Mouse (Mus musculus) midbrain, embryonic 12.5 days (tissue): ENCODE measurements around the gene Nhlrc3. TPM values are rescaled to one million over a fixed set of nuclear protein-coding genes. Genes with fewer than 3 reads are reported as not detected.
A peak's percentile ranks its signal among the peaks of the same experiment; 100 is the strongest.

Experiments used
- ATAC-seq: fragments of 200-750 bp; cut with Nextera tagmentation; 2 replicates; pipeline ENCODE4 v1.8.0; 2017; ENCODE audit warnings: low read depth, moderate TSS enrichment, moderate library complexity; ENCODE audit not compliant: low FRiP score
- H3K27ac ChIP-seq: fragments of 300-500 bp; sonication (generic); replicated peaks from 2 replicates; pipeline ENCODE4 v1.5.1; 2016; ENCODE audit warnings: mild to moderate bottlenecking
- H3K27me3 ChIP-seq: fragments of 300-500 bp; sonication (generic); 2 replicates; pipeline ENCODE4 v1.6.1; 2016; ENCODE audit warnings: mild to moderate bottlenecking
- H3K36me3 ChIP-seq: fragments of 300-500 bp; sonication (generic); 2 replicates; pipeline ENCODE4 v1.6.1; 2016
- H3K4me1 ChIP-seq: fragments of 300-500 bp; sonication (generic); 2 replicates; pipeline ENCODE4 v1.6.1; 2016
- H3K4me2 ChIP-seq: fragments of 300-500 bp; sonication (generic); replicated peaks from 2 replicates; pipeline ENCODE4 v1.6.1; 2016; ENCODE audit warnings: mild to moderate bottlenecking, moderate library complexity
- H3K4me3 ChIP-seq: fragments of 300-500 bp; sonication (generic); 2 replicates; pipeline ENCODE4 v1.5.1; 2016; ENCODE audit warnings: mild to moderate bottlenecking
- H3K9ac ChIP-seq: fragments of 300-500 bp; sonication (generic); replicated peaks from 2 replicates; pipeline ENCODE4 v1.6.1; 2016; ENCODE audit warnings: mild to moderate bottlenecking, moderate library complexity
- H3K9me3 ChIP-seq: fragments of 300-500 bp; sonication (generic); 2 replicates; pipeline ENCODE4 v1.6.1; 2016; ENCODE audit warnings: mild to moderate bottlenecking
- WGBS: fragments of 180-500 bp; shearing (Covaris S2); methylation state at CpG from one replicate; pipeline ENCODE4 v1.1.7; 2016; 5-methylcytosine and 5-hydroxymethylcytosine counted together
- polyA plus RNA-seq: library from polyadenylated mRNA; unstranded; fragments of >200 nt; fragmentation: Nextera tagmentation; extraction: Ambion mirVana; gene quantifications from 2 replicates; pipeline ENCODE4 v1.2.1, GENCODE M21; 2016

The Nhlrc3 gene
- polyA plus RNA-seq, 1 experiment from 2014 or later = 13.4 TPM

DNA sequence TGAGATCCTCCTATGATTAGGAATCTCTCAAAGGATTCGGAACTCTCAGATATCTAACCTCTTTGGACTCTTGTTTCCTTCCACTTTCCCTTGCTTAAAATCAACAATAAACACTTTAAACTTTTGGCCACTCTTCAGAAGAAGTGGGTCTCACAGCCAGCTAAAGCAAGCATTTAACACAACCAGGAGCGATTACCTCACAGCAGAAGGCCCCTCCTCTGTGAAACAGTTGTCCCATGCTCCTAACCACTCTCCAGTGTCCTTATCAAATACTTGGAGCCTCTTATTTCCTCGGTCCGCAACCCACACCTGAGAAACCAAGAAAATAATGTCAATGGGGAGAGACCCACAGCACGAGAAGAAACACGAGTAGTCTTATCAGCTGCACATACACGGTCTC is 9.8 kb downstream of the Nhlrc3 start:
- Histone ChIP-seq H3K4me1 (no peaks in the 10 kb centered on the region), H3K36me3 (peaks cover 86% of the 10 kb centered on the region), H3K9me3 (no peaks in the 10 kb centered on the region), H3K27me3 (no peaks in the 10 kb centered on the region), H3K27ac (no peak overlapping the region), H3K4me3 (no peak overlapping the region), H3K9ac (no peak overlapping the region), H3K4me2 (no peak overlapping the region)
- WGBS = 96% methylated on average over 7 of the region's 7 CpGs
- ATAC-seq = no peak

DNA sequence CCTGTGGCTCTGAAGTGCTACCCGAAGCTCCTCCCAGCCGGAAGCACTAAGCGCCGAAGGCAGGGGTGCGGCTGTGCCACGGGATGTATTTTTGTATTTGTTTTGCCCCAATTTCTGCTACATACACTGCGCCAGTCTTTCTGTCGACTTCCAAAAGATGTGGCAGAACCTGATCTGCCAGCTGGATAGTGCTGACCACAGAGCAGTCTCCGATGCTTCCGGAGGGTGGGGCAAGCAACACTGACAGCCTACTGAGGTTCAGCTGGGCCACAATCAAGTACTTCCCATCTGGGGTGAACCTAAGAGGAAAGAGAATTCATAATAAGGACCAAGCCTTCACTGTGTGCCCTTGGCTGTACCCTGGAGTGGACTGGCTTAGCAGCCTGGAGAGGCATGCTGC is 10.8 kb downstream of the Nhlrc3 start:
- no peak overlapping the region for H3K4me3 ChIP-seq
- WGBS = 93% methylated on average over 10 of the region's 10 CpGs
- H3K36me3 ChIP-seq = peaks cover 77% of the 10 kb centered on the region

GRCm38 (mm10) chr3:53450666-53451065 is 12.5 kb downstream of the Nhlrc3 start:
- Histone ChIP-seq H3K9me3 (no peaks in the 10 kb centered on the region), H3K27ac (no peak overlapping the region), H3K36me3 (peaks cover 60% of the 10 kb centered on the region), H3K4me1 (no peaks in the 10 kb centered on the region), H3K27me3 (no peaks in the 10 kb centered on the region), H3K4me2 (no peak overlapping the region), H3K9ac (no peak overlapping the region), H3K4me3 (no peak overlapping the region)
- no peak for ATAC-seq
- 94% methylated on average over 11 of the region's 11 CpGs for WGBS

More for the DNA sequence above, 10.8 kb downstream of the Nhlrc3 start:
- H3K9ac ChIP-seq = no peak overlapping the region
- ATAC-seq = no peak
- H3K4me2 ChIP-seq = no peak overlapping the region
- no peaks in the 10 kb centered on the region for H3K27me3 ChIP-seq
- H3K4me1 ChIP-seq = no peaks in the 10 kb centered on the region
- H3K27ac ChIP-seq = no peak overlapping the region
- H3K9me3 ChIP-seq = no peaks in the 10 kb centered on the region

GRCm38 (mm10) chr3:53448208-53448607 is 14.9 kb downstream of the Nhlrc3 start:
- Histone ChIP-seq H3K4me2 (no peak overlapping the region), H3K9me3 (no peaks in the 10 kb centered on the region), H3K27ac (no peak overlapping the region), H3K36me3 (peaks cover 36% of the 10 kb centered on the region), H3K4me1 (peaks cover 4% of the 10 kb centered on the region; the same call in 1 of the 2 replicates), H3K9ac (no peak overlapping the region), H3K27me3 (no peaks in the 10 kb centered on the region), H3K4me3 (no peak overlapping the region)
- 31% methylated on average over 2 of the region's 2 CpGs for WGBS
- ATAC-seq = peak; percentile 6; the same call in 1 of the 2 replicates

DNA sequence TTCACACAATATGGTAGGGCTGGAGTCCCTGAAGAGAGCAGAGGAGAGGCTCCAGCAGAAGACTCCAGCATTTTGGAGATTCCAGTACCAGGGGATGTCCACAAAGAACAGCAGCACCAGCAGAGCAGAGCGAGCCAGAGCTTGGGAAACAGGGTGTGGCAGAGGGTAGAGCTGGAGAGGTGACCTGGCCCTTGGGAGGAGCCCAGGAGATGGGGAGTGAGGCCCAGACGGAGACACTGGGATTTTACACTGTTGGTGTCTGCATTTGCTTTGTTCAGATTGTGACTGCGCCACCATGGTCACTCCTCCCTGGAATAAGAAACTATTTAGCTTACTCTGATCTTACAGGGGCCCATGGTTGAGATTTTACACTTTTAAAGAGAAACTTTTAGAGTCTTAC is 16.3 kb downstream of the Nhlrc3 start:
- WGBS = 77% methylated on average over 3 of the region's 3 CpGs
- Histone ChIP-seq H3K36me3 (peaks cover 22% of the 10 kb centered on the region), H3K4me1 (peaks cover 4% of the 10 kb centered on the region; the same call in 1 of the 2 replicates)

DNA sequence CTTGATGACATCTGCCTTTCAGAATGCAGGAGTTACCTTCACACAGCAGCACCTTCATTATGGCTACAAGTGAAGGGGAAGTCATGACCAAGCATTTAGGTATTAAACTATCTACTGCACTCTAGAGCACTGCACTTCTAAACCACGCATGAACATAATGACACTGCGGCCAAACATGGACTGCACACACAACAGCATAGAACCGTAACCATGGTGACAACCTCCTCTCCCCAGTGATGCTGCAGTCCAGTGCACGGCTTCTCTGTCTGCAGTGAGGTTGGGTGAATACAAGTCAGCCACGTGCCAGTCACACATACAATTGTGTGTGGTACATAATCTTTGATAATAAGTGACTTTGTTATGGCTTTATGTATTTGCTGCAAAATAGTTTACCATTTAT is 17.6 kb downstream of the Nhlrc3 start:
- Histone ChIP-seq H3K27ac (no peak overlapping the region), H3K9ac (no peak overlapping the region), H3K36me3 (peaks cover 9% of the 10 kb centered on the region; the same call in 1 of the 2 replicates), H3K9me3 (no peaks in the 10 kb centered on the region), H3K4me1 (peaks cover 4% of the 10 kb centered on the region; the same call in 1 of the 2 replicates), H3K4me2 (no peak overlapping the region), H3K4me3 (no peak overlapping the region), H3K27me3 (no peaks in the 10 kb centered on the region)
- ATAC-seq = peak; percentile 54; the same call in 1 of the 2 replicates
- WGBS = 55% methylated on average over 5 of the region's 5 CpGs

More for the DNA sequence above, 16.3 kb downstream of the Nhlrc3 start:
- Histone ChIP-seq H3K4me2 (no peak overlapping the region), H3K27me3 (no peaks in the 10 kb centered on the region), H3K27ac (no peak overlapping the region), H3K9me3 (no peaks in the 10 kb centered on the region), H3K9ac (no peak overlapping the region), H3K4me3 (no peak overlapping the region)
- no peak for ATAC-seq

DNA sequence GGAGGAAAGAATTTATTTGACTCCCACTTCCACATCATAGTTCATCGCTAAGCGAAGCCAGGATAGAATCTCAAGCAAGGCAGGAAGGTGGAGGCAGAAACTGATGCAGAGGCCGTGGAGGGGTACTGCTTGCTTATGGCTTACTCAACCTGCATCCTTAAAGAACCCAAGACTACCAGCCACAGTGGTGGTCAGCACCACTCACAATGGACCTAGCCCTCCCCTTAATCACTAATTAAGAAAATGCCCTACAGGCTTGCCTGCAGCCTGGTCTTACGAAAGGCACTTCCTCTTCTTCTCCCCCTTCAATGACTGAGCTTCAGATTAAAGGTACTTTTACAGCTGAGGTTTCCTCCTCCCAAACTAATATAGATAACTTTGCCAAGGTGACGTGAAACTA is 26.6 kb downstream of the Nhlrc3 start:
- H3K4me3 ChIP-seq = no peak overlapping the region
- H3K36me3 ChIP-seq = no peaks in the 10 kb centered on the region
- H3K4me1 ChIP-seq = no peaks in the 10 kb centered on the region
- no peak overlapping the region for H3K27ac ChIP-seq
- H3K9me3 ChIP-seq = no peaks in the 10 kb centered on the region
- no peak for ATAC-seq
- H3K4me2 ChIP-seq = no peak overlapping the region
- H3K9ac ChIP-seq = no peak overlapping the region
- H3K27me3 ChIP-seq = no peaks in the 10 kb centered on the region
- 69% methylated on average over 5 of the region's 5 CpGs for WGBS

GRCm38 (mm10) chr3:53434610-53435009 is 28.5 kb downstream of the Nhlrc3 start:
- Histone ChIP-seq H3K27ac (no peak overlapping the region), H3K27me3 (no peaks in the 10 kb centered on the region), H3K4me1 (no peaks in the 10 kb centered on the region), H3K4me2 (no peak overlapping the region), H3K36me3 (no peaks in the 10 kb centered on the region), H3K9ac (no peak overlapping the region), H3K9me3 (no peaks in the 10 kb centered on the region), H3K4me3 (no peak overlapping the region)
- no peak for ATAC-seq
- 71% methylated on average over 3 of the region's 3 CpGs for WGBS

DNA sequence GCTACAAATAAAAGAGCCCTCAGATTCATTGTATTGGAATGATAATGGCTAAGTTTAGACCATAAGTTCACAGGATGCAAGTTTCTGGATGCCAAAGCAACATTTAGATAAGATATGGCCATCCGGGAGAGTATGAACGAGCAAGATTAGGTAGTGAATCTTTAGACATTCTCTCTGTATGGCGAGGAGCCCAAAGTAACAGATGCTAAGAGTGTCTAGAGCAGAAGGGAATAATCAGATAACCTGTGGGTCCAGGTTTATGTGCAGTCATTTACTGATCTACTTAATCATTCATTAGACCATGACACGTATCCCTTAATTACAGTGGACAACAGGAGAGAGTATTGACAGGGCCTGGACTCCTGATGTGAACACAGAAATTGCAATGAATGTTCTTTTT is 39.6 kb downstream of the Nhlrc3 start:
- Histone ChIP-seq H3K36me3 (no peaks in the 10 kb centered on the region), H3K27ac (no peak overlapping the region), H3K27me3 (no peaks in the 10 kb centered on the region), H3K4me3 (no peak overlapping the region), H3K9me3 (no peaks in the 10 kb centered on the region), H3K9ac (no peak overlapping the region), H3K4me2 (no peak overlapping the region), H3K4me1 (no peaks in the 10 kb centered on the region)
- no peak for ATAC-seq
- 86% methylated on average over 4 of the region's 4 CpGs for WGBS

DNA sequence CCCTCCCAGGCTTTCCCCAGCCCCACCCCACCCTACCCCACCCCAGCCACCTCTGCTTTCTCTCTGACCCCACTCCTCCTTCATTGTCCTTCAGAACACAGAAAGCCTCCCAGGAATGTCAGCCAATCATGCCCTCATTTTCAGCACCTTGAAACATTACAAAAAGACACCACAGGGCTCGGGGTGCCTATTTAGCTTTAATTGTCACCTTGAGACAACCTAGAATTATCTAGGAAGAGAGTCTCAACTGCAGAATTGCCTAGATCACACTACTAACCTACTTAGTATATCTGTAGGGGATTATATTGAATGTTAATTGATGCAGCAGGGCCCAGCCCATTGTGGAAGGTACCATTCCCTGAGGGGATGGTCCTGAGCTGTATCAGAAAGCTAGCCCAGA is 40.4 kb downstream of the Nhlrc3 start:
- ATAC-seq = no peak
- 46% methylated on average over 1 of the region's 1 CpGs for WGBS
- H3K27ac ChIP-seq = no peak overlapping the region

GRCm38 (mm10) chr3:53421656-53422055 is 41.5 kb downstream of the Nhlrc3 start:
- Histone ChIP-seq H3K27ac (no peak overlapping the region), H3K9me3 (no peaks in the 10 kb centered on the region), H3K27me3 (no peaks in the 10 kb centered on the region), H3K36me3 (no peaks in the 10 kb centered on the region), H3K4me2 (no peak overlapping the region), H3K4me3 (no peak overlapping the region), H3K4me1 (no peaks in the 10 kb centered on the region), H3K9ac (no peak overlapping the region)
- 90% methylated on average over 12 of the region's 12 CpGs for WGBS
- ATAC-seq = no peak

More for the DNA sequence above, 40.4 kb downstream of the Nhlrc3 start:
- Histone ChIP-seq H3K4me3 (no peak overlapping the region), H3K36me3 (no peaks in the 10 kb centered on the region), H3K9ac (no peak overlapping the region), H3K4me2 (no peak overlapping the region), H3K4me1 (no peaks in the 10 kb centered on the region), H3K27me3 (no peaks in the 10 kb centered on the region), H3K9me3 (no peaks in the 10 kb centered on the region)

DNA sequence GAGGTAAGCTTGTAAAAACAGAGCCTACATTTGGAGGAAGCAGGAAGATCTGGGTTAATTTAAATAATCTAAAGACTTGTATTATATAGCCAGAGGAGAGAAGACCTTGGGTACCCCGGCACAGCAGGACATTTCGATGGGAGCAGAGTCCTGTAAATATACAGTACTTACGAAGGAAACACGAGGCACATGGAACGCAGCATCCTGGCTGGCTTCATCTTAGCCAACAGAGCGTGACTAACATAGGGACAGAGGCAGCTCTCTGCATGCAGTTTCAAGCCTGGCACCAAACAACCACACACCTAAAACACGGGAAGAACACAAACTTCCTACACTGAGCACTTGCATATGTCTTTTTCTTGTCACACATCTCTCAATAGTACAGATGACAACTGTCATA is 45.4 kb downstream of the Nhlrc3 start:
- WGBS = 79% methylated on average over 7 of the region's 7 CpGs
- H3K27ac ChIP-seq = no peak overlapping the region
- no peak overlapping the region for H3K9ac ChIP-seq
- no peak overlapping the region for H3K4me2 ChIP-seq
- no peaks in the 10 kb centered on the region for H3K27me3 ChIP-seq
- peaks cover 6% of the 10 kb centered on the region; the same call in 1 of the 2 replicates for H3K4me1 ChIP-seq
- H3K4me3 ChIP-seq = no peak overlapping the region
- no peak for ATAC-seq
- no peaks in the 10 kb centered on the region for H3K36me3 ChIP-seq
- no peaks in the 10 kb centered on the region for H3K9me3 ChIP-seq

GRCm38 (mm10) chr3:53416036-53416506 is 47.1 kb downstream of the Nhlrc3 start:
- Histone ChIP-seq H3K4me3 (no peak overlapping the region), H3K9me3 (no peaks in the 10 kb centered on the region), H3K27ac (no peak overlapping the region), H3K36me3 (no peaks in the 10 kb centered on the region), H3K4me2 (no peak overlapping the region), H3K4me1 (peaks cover 6% of the 10 kb centered on the region; the same call in 1 of the 2 replicates), H3K9ac (no peak overlapping the region), H3K27me3 (no peaks in the 10 kb centered on the region)
- no peak for ATAC-seq
- WGBS = 48% methylated on average over 5 of the region's 5 CpGs
